Mouse (Mus musculus) embryonic facial prominence, embryonic 11.5 days (tissue): ENCODE results near the gene Ptpn11. TPM values are rescaled to one million over a fixed set of nuclear protein-coding genes. Genes with fewer than 3 reads are reported as not detected.

ENCODE experiments used
- ATAC-seq: fragments of 200-750 bp; cut with Nextera tagmentation; replicated peaks from 2 replicates; pipeline ENCODE4 v1.8.0; 2017; ENCODE audit warnings: low read depth; ENCODE audit not compliant: insufficient number of reproducible peaks, low FRiP score, low TSS enrichment
- DNase-seq: peaks from one replicate; pipeline ENCODE4 v3.0.0-alpha.2; 2015; ENCODE audit warnings: low spot score
- H3K27ac ChIP-seq: fragments of 300-500 bp; sonication (generic); replicated peaks from 2 replicates; pipeline ENCODE4 v1.5.1; 2014; ENCODE audit warnings: mild to moderate bottlenecking, low read depth, low read length, control low read depth
- H3K27me3 ChIP-seq: fragments of 300-500 bp; sonication (generic); 2 replicates; pipeline ENCODE4 v1.6.1; 2014; ENCODE audit warnings: mild to moderate bottlenecking, low read length, moderate library complexity, mixed read lengths; ENCODE audit not compliant: control insufficient read depth, insufficient read depth
- H3K36me3 ChIP-seq: fragments of 300-500 bp; sonication (generic); replicated peaks from 2 replicates; pipeline ENCODE4 v1.6.1; 2014; ENCODE audit warnings: low read depth, mild to moderate bottlenecking, low read length, moderate library complexity, mixed read lengths; ENCODE audit not compliant: control insufficient read depth, insufficient read depth
- H3K4me1 ChIP-seq: fragments of 300-500 bp; sonication (generic); 2 replicates; pipeline ENCODE4 v1.6.1; 2014; ENCODE audit warnings: low read length, mixed read lengths; ENCODE audit not compliant: control insufficient read depth, insufficient read depth
- H3K4me2 ChIP-seq: fragments of 300-500 bp; sonication (generic); 2 replicates; pipeline ENCODE4 v1.6.1; 2014; ENCODE audit warnings: low read depth, mild to moderate bottlenecking, control low read depth, low read length, moderate library complexity
- H3K4me3 ChIP-seq: fragments of 300-500 bp; sonication (generic); 2 replicates; pipeline ENCODE4 v1.5.1; 2014; ENCODE audit warnings: low read depth, low read length, control low read depth
- H3K9ac ChIP-seq: fragments of 300-500 bp; sonication (generic); replicated peaks from 2 replicates; pipeline ENCODE4 v1.6.1; 2014; ENCODE audit warnings: mild to moderate bottlenecking, control low read depth, low read length
- H3K9me3 ChIP-seq: fragments of 300-500 bp; sonication (generic); replicated peaks from 2 replicates; pipeline ENCODE4 v1.6.1; 2016; ENCODE audit warnings: mild to moderate bottlenecking, low read length, inconsistent platforms, mixed read lengths; ENCODE audit not compliant: control insufficient read depth
- WGBS: fragments of 180-500 bp; shearing (Covaris S2); extraction: QIAGEN DNeasy Blood & Tissue Kit; methylation state at CpG from one replicate; pipeline ENCODE4 v1.1.7; 2014; 5-methylcytosine and 5-hydroxymethylcytosine counted together
- polyA plus RNA-seq: library from polyadenylated mRNA; unstranded; fragments of >200 nt; fragmentation: Nextera tagmentation; extraction: Ambion mirVana; gene quantifications from 2 replicates; pipeline ENCODE4 v1.2.1, GENCODE M21; 2014

The Ptpn11 gene
- polyA plus RNA-seq, 1 experiment from 2014 or later: 25.1 TPM

DNA sequence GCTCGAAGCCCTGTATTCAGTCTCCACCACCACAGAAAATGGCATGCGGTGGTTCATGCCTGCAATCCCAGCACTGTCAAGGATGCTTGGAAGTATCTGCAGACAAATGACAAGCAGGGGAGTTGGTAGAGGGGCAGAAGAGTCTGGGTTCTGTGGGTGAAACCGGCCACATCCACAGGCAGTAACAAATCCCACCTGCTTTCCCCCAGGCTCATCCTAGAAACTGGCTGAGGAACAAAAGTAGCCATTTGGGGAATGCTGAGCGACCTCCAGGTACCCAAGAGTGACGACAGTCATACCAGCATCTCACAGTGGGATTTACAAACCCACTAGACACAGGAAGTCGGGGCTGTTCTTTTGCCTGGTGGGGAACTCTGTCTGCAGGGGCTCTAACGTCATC lies 103.5 kb downstream of the Ptpn11 start:
- WGBS: 58% methylated on average over 7 of the region's 7 CpGs
- Histone ChIP-seq H3K27me3 (no peaks in the 10 kb centered on the region), H3K4me3 (no peak overlapping the region), H3K27ac (no peak overlapping the region), H3K9ac (no peak overlapping the region), H3K4me1 (no peaks in the 10 kb centered on the region), H3K4me2 (no peak overlapping the region), H3K9me3 (no peaks in the 10 kb centered on the region), H3K36me3 (no peaks in the 10 kb centered on the region)
- no peak for ATAC-seq
- no peak for DNase-seq

DNA sequence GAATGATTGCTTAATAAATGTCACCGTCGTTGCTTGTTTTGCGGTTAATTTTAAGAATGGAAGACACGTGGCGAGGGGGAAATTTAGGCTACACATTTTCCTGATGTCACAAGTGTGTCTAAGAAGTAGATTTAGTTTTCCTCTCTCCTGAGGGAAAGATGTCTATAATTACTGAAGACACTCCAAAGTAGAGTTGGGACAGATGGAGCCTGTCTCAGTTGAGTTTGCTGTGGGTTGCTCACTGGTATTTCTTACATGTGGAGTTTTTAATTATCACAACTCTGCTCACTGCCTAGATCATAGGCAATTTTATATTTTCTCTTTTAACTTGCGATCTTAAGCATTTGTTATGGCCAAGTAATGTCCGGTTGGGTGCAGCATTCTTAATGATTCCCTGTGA lies 108.6 kb downstream of the Ptpn11 start:
- no peaks in the 10 kb centered on the region for H3K27me3 ChIP-seq

DNA sequence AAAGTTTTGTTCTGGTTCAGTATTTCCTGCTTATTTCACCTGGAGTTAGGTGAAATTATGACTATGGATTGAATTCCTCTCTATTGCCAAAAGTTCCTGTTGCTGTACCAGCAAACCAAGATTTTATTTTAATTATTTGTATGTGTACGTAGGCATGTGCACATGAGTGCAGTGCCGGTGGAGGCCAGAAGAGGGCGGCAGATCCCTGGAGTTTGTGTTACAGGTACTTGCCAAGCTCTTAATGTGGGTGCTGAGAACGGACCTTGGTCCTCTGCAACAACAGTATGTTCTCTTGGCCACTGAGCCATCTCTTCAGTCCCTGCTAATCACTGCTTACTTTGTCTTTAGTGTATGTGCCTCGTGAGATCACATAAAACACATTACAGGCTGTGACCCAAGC lies 109.4 kb downstream of the Ptpn11 start:
- no peak for ATAC-seq
- WGBS: 75% methylated on average over 5 of the region's 5 CpGs

More for the DNA sequence above, 108.6 kb downstream of the Ptpn11 start:
- ATAC-seq (no peak), DNase-seq (no peak)
- Histone ChIP-seq H3K9ac (no peak overlapping the region), H3K4me3 (no peak overlapping the region), H3K4me2 (no peak overlapping the region), H3K27ac (no peak overlapping the region), H3K4me1 (no peaks in the 10 kb centered on the region), H3K36me3 (no peaks in the 10 kb centered on the region), H3K9me3 (no peaks in the 10 kb centered on the region)
- 91% methylated on average over 7 of the region's 7 CpGs for WGBS

More for the DNA sequence above, 109.4 kb downstream of the Ptpn11 start:
- no peak overlapping the region for H3K4me3 ChIP-seq
- no peaks in the 10 kb centered on the region for H3K27me3 ChIP-seq
- no peaks in the 10 kb centered on the region for H3K4me1 ChIP-seq
- no peak overlapping the region for H3K4me2 ChIP-seq
- no peak overlapping the region for H3K27ac ChIP-seq
- no peak overlapping the region for H3K9ac ChIP-seq
- no peak for DNase-seq
- no peaks in the 10 kb centered on the region for H3K9me3 ChIP-seq
- H3K36me3 ChIP-seq: no peaks in the 10 kb centered on the region

Other genes starting within 250 kb of the Ptpn11 start
- 0.20 and 0.21 TPM in 2 replicates for gene Rph3a, start 181.3 kb downstream of the Ptpn11 start, polyA plus RNA-seq
- gene Rpl6, start 13.1 kb upstream of the Ptpn11 start, polyA plus RNA-seq: 776 and 796 TPM in 2 replicates
- 5.7 and 7.2 TPM in 2 replicates for gene Hectd4, start 28.8 kb upstream of the Ptpn11 start, polyA plus RNA-seq
- gene Trafd1, start 194.2 kb upstream of the Ptpn11 start, polyA plus RNA-seq: 62.1 and 69.5 TPM in 2 replicates
- gene Naa25, start 206.5 kb upstream of the Ptpn11 start, polyA plus RNA-seq: 47.8 and 51.8 TPM in 2 replicates